Comparison of ENCODE assay signal across 5 mouse cellular contexts in genomic region chr16:21990893-21991292, GRCm38 (mm10). TPM values are rescaled to one million over a fixed set of nuclear protein-coding genes. Genes with fewer than 3 reads are reported as not detected.
A peak's percentile ranks its signal among the peaks of the same experiment; 100 is the strongest.
DNase-seq lines count a peak whose midpoint lies in the region; ATAC-seq and TF ChIP-seq lines count a peak whose summit lies in the region.
"Not testable (repeated sequence)": the region's sequence is repeated elsewhere in the genome, so short reads cannot be mapped to it uniquely, and the experiment has no call there.
"Had no signal": no experiment of that assay in that cellular context is flagged by ENCODE, and none has a peak within 500 bp of the region (broad histone marks: within the 10 kb centered on the region; RNA-seq: fewer than 3 reads in every experiment).

No protein-coding gene starts in this region.

- ATAC-seq in lung, postnatal 0 days: peak; percentile 58

- H3K9ac ChIP-seq in lung, postnatal 0 days (replicated peaks; ENCODE audit: low read depth): not testable (repeated sequence)

- H3K9me3 ChIP-seq in lung, postnatal 0 days (ENCODE audit: low read length): not testable (repeated sequence)

- not testable (repeated sequence) for H3K27ac ChIP-seq in lung, postnatal 0 days (ENCODE audit: low read length)

- not testable (repeated sequence) for H3K4me1 ChIP-seq in lung, postnatal 0 days (ENCODE audit: insufficient read depth, low read depth, low read length)

- DNase-seq in lung, postnatal 0 days (ENCODE audit: low spot score): peak; percentile 48
- peak; percentile 24 for DNase-seq in lung, postnatal 25 days (ENCODE audit: low spot score)
- DNase-seq in lung, postnatal 36 days: peak; percentile 41

- TF ChIP-seq EP300 in lung, postnatal 0 days (IDR thresholded peaks at IDR 0.05): peak; percentile 20; the same call in 1 of the 2 replicates

- TF ChIP-seq CTCF in lung, postnatal 0 days (IDR thresholded peaks at IDR 0.05): not testable (repeated sequence)

- not testable (repeated sequence) for H3K4me3 ChIP-seq in lung, postnatal 0 days (ENCODE audit: low read depth, low read length)

- not testable (repeated sequence) for H3K4me2 ChIP-seq in lung, postnatal 0 days (replicated peaks; ENCODE audit: low read depth, low read length)

- not testable (repeated sequence) for H3K36me3 ChIP-seq in lung, postnatal 0 days (ENCODE audit: insufficient read depth, low read length)

- H3K27me3 ChIP-seq in lung, postnatal 0 days (replicated peaks; ENCODE audit: insufficient read depth, low read length): not testable (repeated sequence)

RNA-seq across cellular contexts. Expression of gene Liph, which starts 4.6 kb away (rescaled TPM):
- 30.4 and 31.0 TPM in 2 replicates for polyA plus RNA-seq in lung, postnatal 0 days (2015; fragmentation: Nextera tagmentation; extraction: Ambion mirVana)
- polyA plus RNA-seq: adrenal gland, adult 2 months; G1E had no signal

RNA-seq across cellular contexts. Expression of gene Senp2, which starts 18.4 kb away (rescaled TPM):
- 29.6 and 30.2 TPM in 2 replicates for polyA plus RNA-seq in lung, postnatal 0 days (2015; fragmentation: Nextera tagmentation; extraction: Ambion mirVana)

RNA-seq across cellular contexts. Expression of gene Tmem41a, which starts 43.5 kb away (rescaled TPM):
- polyA plus RNA-seq in lung, postnatal 0 days (2015; fragmentation: Nextera tagmentation; extraction: Ambion mirVana): 33.6 and 40.6 TPM in 2 replicates
